Mouse (Mus musculus) inflammation-experienced regulatory T-cells, adult 6 months (primary cell): Measurements from ENCODE around the gene Rit1. TPM values are rescaled to one million over a fixed set of nuclear protein-coding genes. Genes with fewer than 3 reads are reported as not detected.
"Not testable (repeated sequence)": the region's sequence is repeated elsewhere in the genome, so short reads cannot be mapped to it uniquely, and the experiment has no call there.

Source experiments
- ATAC-seq: one replicate; pipeline ENCODE4 v1.8.0; 2017
- polyA plus RNA-seq, 3 experiments: library from polyadenylated mRNA; unstranded; fragments of 100-300 nt; shearing (Covaris generic); gene quantifications; one replicate each; pipeline ENCODE4 v1.2.1; 2017

Rit1 gene
- polyA plus RNA-seq, result 10 to 100 TPM; 34.1 to 55.2 (median 40.3) TPM

GRCm38 (mm10) chr3:88716399-88717197 lies at the start of gene Rit1:
Gene Rit1 (plus strand): TSS chr3:88716838.
- ATAC-seq, result peak; percentile 91

GRCm38 (mm10) chr3:88677399-88677798 lies 39.2 kb upstream of the Rit1 start:
- peak; percentile 56 for ATAC-seq

GRCm38 (mm10) chr3:88683814-88684213 lies 32.8 kb upstream of the Rit1 start:
- ATAC-seq, result no peak

- no peak for ATAC-seq
Measured at GRCm38 (mm10) chr3:88684236-88684979, 32.2 kb upstream of the Rit1 start.

- peak; percentile 97 for ATAC-seq
Measured at GRCm38 (mm10) chr3:88684980-88685941, 31.4 kb upstream of the Rit1 start, which contains the start of gene Khdc4. Gene Khdc4 (plus strand): TSS chr3:88685803.

- peak; percentile 3 for ATAC-seq
Measured at GRCm38 (mm10) chr3:88685958-88686451, 30.6 kb upstream of the Rit1 start.

GRCm38 (mm10) chr3:88686734-88687611 lies 29.7 kb upstream of the Rit1 start:
- ATAC-seq, result no peak

GRCm38 (mm10) chr3:88689079-88689478 lies 27.6 kb upstream of the Rit1 start:
- no peak for ATAC-seq

- ATAC-seq, result no peak
Measured at GRCm38 (mm10) chr3:88695545-88695944, 21.1 kb upstream of the Rit1 start.

GRCm38 (mm10) chr3:88698051-88698450 lies 18.6 kb upstream of the Rit1 start:
- no peak for ATAC-seq

- no peak for ATAC-seq
Measured at GRCm38 (mm10) chr3:88698834-88699233, 17.8 kb upstream of the Rit1 start.

- ATAC-seq, result no peak
Measured at GRCm38 (mm10) chr3:88700247-88700646, 16.4 kb upstream of the Rit1 start.

- no peak for ATAC-seq
Measured at GRCm38 (mm10) chr3:88701222-88701621, 15.4 kb upstream of the Rit1 start.

GRCm38 (mm10) chr3:88713709-88714108 lies 2.9 kb upstream of the Rit1 start:
- ATAC-seq, result no peak

GRCm38 (mm10) chr3:88714725-88715124 lies 1.9 kb upstream of the Rit1 start:
- no peak for ATAC-seq

GRCm38 (mm10) chr3:88715716-88716115 lies 922 bp upstream of the Rit1 start:
- ATAC-seq, result not testable (repeated sequence)

GRCm38 (mm10) chr3:88717198-88717798 lies 660 bp downstream of the Rit1 start:
- peak; percentile 35 for ATAC-seq

- ATAC-seq, result no peak
Measured at GRCm38 (mm10) chr3:88717831-88718230, 1.2 kb downstream of the Rit1 start.

- ATAC-seq, result no peak
Measured at GRCm38 (mm10) chr3:88719098-88719497, 2.5 kb downstream of the Rit1 start.

GRCm38 (mm10) chr3:88736556-88736955 lies 19.9 kb downstream of the Rit1 start:
- ATAC-seq, result no peak

GRCm38 (mm10) chr3:88738641-88739040 lies 22.0 kb downstream of the Rit1 start:
- ATAC-seq, result no peak
